Mouse (Mus musculus): ENCODE data around the gene Kri1. TPM values are rescaled to one million over a fixed set of nuclear protein-coding genes. Genes with fewer than 3 reads are reported as not detected.

Gene Kri1
- polyA plus RNA-seq, 1 experiment from 2014 or later = 8.7 TPM

- peak overlapping the region; percentile 48 for H3K4me3 ChIP-seq (replicated peaks; ENCODE audit: low read depth, low read length)
- peak overlapping the region; percentile 46 for H3K9ac ChIP-seq (ENCODE audit: low read depth, low read length)
- no peaks in the 10 kb centered on the region for H3K27me3 ChIP-seq (ENCODE audit: insufficient read depth, low read length)
- ATAC-seq (replicated peaks; ENCODE audit: low FRiP score, low read depth) = no peak; the same call in 1 of the 2 replicates
- peak overlapping the region; percentile 52 for H3K4me2 ChIP-seq (ENCODE audit: low read length)
- H3K36me3 ChIP-seq (ENCODE audit: insufficient read depth, low read length) = no peaks in the 10 kb centered on the region
- peak overlapping the region; percentile 27 for H3K27ac ChIP-seq
- peak; percentile 56 for DNase-seq (ENCODE audit: low spot score)
- H3K9me3 ChIP-seq (replicated peaks; ENCODE audit: low read length) = no peaks in the 10 kb centered on the region
- 1% methylated on average over 20 of the region's 20 CpGs for WGBS
- TF ChIP-seq CTCF (IDR thresholded peaks at IDR 0.05; ENCODE audit: low read depth) = no peak
- peaks cover 22% of the 10 kb centered on the region for H3K4me1 ChIP-seq (replicated peaks; ENCODE audit: insufficient read depth, low read length)
Observed at GRCm38 (mm10) chr9:21290589-21290988, 2.8 kb upstream of the Kri1 start.

- 84% methylated on average over 2 of the region's 2 CpGs for WGBS
- H3K36me3 ChIP-seq (ENCODE audit: insufficient read depth, low read length) = no peaks in the 10 kb centered on the region
- ATAC-seq (replicated peaks; ENCODE audit: low FRiP score, low read depth) (no peak), DNase-seq (ENCODE audit: low spot score) (no peak)
- H3K27me3 ChIP-seq (ENCODE audit: insufficient read depth, low read length) = no peaks in the 10 kb centered on the region
- no peak overlapping the region for H3K27ac ChIP-seq
- no peaks in the 10 kb centered on the region for H3K9me3 ChIP-seq (replicated peaks; ENCODE audit: low read length)
- TF ChIP-seq CTCF (IDR thresholded peaks at IDR 0.05; ENCODE audit: low read depth) = no peak
- no peak overlapping the region for H3K9ac ChIP-seq (ENCODE audit: low read depth, low read length)
- H3K4me1 ChIP-seq (replicated peaks; ENCODE audit: insufficient read depth, low read length) = peaks cover 22% of the 10 kb centered on the region
- peak overlapping the region; percentile 52 for H3K4me2 ChIP-seq (ENCODE audit: low read length)
- no peak overlapping the region for H3K4me3 ChIP-seq (replicated peaks; ENCODE audit: low read depth, low read length)
Observed at GRCm38 (mm10) chr9:21289337-21289671, 1.5 kb upstream of the Kri1 start.

- ATAC-seq (replicated peaks; ENCODE audit: low FRiP score, low read depth) (no peak), DNase-seq (ENCODE audit: low spot score) (peak; percentile 20)
- Histone ChIP-seq H3K4me3 (replicated peaks; ENCODE audit: low read depth, low read length) (peak overlapping the region; percentile 86), H3K4me2 (ENCODE audit: low read length) (peak overlapping the region; percentile 79), H3K4me1 (replicated peaks; ENCODE audit: insufficient read depth, low read length) (peaks cover 22% of the 10 kb centered on the region), H3K27me3 (ENCODE audit: insufficient read depth, low read length) (no peaks in the 10 kb centered on the region), H3K27ac (peak overlapping the region; percentile 94), H3K9ac (ENCODE audit: low read depth, low read length) (peak overlapping the region; percentile 76; the same call in 1 of the 2 replicates), H3K36me3 (ENCODE audit: insufficient read depth, low read length) (no peaks in the 10 kb centered on the region), H3K9me3 (replicated peaks; ENCODE audit: low read length) (no peaks in the 10 kb centered on the region)
- TF ChIP-seq CTCF (IDR thresholded peaks at IDR 0.05; ENCODE audit: low read depth) = no peak
- WGBS = 68% methylated on average over 13 of the region's 13 CpGs
Observed at GRCm38 (mm10) chr9:21288404-21289336, 901 bp upstream of the Kri1 start.

GRCm38 (mm10) chr9:21286753-21287152 lies 1.0 kb downstream of the Kri1 start:
- 64% methylated on average over 3 of the region's 3 CpGs for WGBS
- 0 out of 2 replicates have a peak overlapping the region, but pooled peaks have one; percentile 76 for H3K9ac ChIP-seq (ENCODE audit: low read depth, low read length)
- no peaks in the 10 kb centered on the region for H3K9me3 ChIP-seq (replicated peaks; ENCODE audit: low read length)

GRCm38 (mm10) chr9:21283994-21284393 lies 3.8 kb downstream of the Kri1 start:
- 75% methylated on average over 3 of the region's 3 CpGs for WGBS
- no peak for DNase-seq (ENCODE audit: low spot score)
- no peak overlapping the region for H3K27ac ChIP-seq

More at GRCm38 (mm10) chr9:21286753-21287152, 1.0 kb downstream of the Kri1 start:
- DNase-seq (ENCODE audit: low spot score) = no peak
- ATAC-seq (replicated peaks; ENCODE audit: low FRiP score, low read depth) = no peak
- H3K36me3 ChIP-seq (ENCODE audit: insufficient read depth, low read length) = peaks cover 5% of the 10 kb centered on the region
- TF ChIP-seq CTCF (IDR thresholded peaks at IDR 0.05; ENCODE audit: low read depth) = no peak
- no peaks in the 10 kb centered on the region for H3K27me3 ChIP-seq (ENCODE audit: insufficient read depth, low read length)
- H3K4me3 ChIP-seq (replicated peaks; ENCODE audit: low read depth, low read length) = peak overlapping the region; percentile 86; the same call in 1 of the 2 replicates
- H3K4me2 ChIP-seq (ENCODE audit: low read length) = peak overlapping the region; percentile 79
- H3K27ac ChIP-seq = no peak overlapping the region
- peaks cover 22% of the 10 kb centered on the region for H3K4me1 ChIP-seq (replicated peaks; ENCODE audit: insufficient read depth, low read length)

GRCm38 (mm10) chr9:21283591-21283990 lies 4.2 kb downstream of the Kri1 start:
- no peaks in the 10 kb centered on the region for H3K27me3 ChIP-seq (ENCODE audit: insufficient read depth, low read length)
- no peak overlapping the region for H3K27ac ChIP-seq
- DNase-seq (ENCODE audit: low spot score) (no peak), ATAC-seq (replicated peaks; ENCODE audit: low FRiP score, low read depth) (no peak)
- no peak overlapping the region for H3K4me2 ChIP-seq (ENCODE audit: low read length)
- 90% methylated on average over 5 of the region's 5 CpGs for WGBS
- H3K36me3 ChIP-seq (ENCODE audit: insufficient read depth, low read length) = peaks cover 33% of the 10 kb centered on the region
- no peak overlapping the region for H3K9ac ChIP-seq (ENCODE audit: low read depth, low read length)
- H3K4me1 ChIP-seq (replicated peaks; ENCODE audit: insufficient read depth, low read length) = peaks cover 7% of the 10 kb centered on the region; the same call in 1 of the 2 replicates
- H3K4me3 ChIP-seq (replicated peaks; ENCODE audit: low read depth, low read length) = no peak overlapping the region
- peak; percentile 38; the same call in 1 of the 2 replicates for TF ChIP-seq CTCF (IDR thresholded peaks at IDR 0.05; ENCODE audit: low read depth)
- H3K9me3 ChIP-seq (replicated peaks; ENCODE audit: low read length) = no peaks in the 10 kb centered on the region

More at GRCm38 (mm10) chr9:21283994-21284393, 3.8 kb downstream of the Kri1 start:
- H3K9me3 ChIP-seq (replicated peaks; ENCODE audit: low read length) = no peaks in the 10 kb centered on the region
- TF ChIP-seq CTCF (IDR thresholded peaks at IDR 0.05; ENCODE audit: low read depth) = no peak
- no peaks in the 10 kb centered on the region for H3K27me3 ChIP-seq (ENCODE audit: insufficient read depth, low read length)
- no peak for ATAC-seq (replicated peaks; ENCODE audit: low FRiP score, low read depth)
- H3K4me1 ChIP-seq (replicated peaks; ENCODE audit: insufficient read depth, low read length) = peaks cover 8% of the 10 kb centered on the region
- H3K36me3 ChIP-seq (ENCODE audit: insufficient read depth, low read length) = peaks cover 29% of the 10 kb centered on the region
- H3K9ac ChIP-seq (ENCODE audit: low read depth, low read length) = no peak overlapping the region
- H3K4me3 ChIP-seq (replicated peaks; ENCODE audit: low read depth, low read length) = no peak overlapping the region
- no peak overlapping the region for H3K4me2 ChIP-seq (ENCODE audit: low read length)
